Mouse (Mus musculus): ENCODE results near the gene Tial1. TPM values are rescaled to one million over a fixed set of nuclear protein-coding genes. Genes with fewer than 3 reads are reported as not detected.

Tial1 gene
- polyA plus RNA-seq, 1 experiment from 2014 or later, result 28.0 TPM

Small RNAs within 50 kb of the gene (microRNA-seq; reads per million reads assigned to microRNA genes)
- gene Gm24365, result not detected

Other genes with a start within 250 kb of the Tial1 start
- 15.4 and 16.7 TPM in 2 replicates for gene Armc5, start 224.4 kb downstream of the Tial1 start, polyA plus RNA-seq (2016; fragmentation: Nextera tagmentation; extraction: Ambion mirVana)
- 10.3 and 11.7 TPM in 2 replicates for gene 9130023H24Rik, start 223.7 kb downstream of the Tial1 start, polyA plus RNA-seq (2016; fragmentation: Nextera tagmentation; extraction: Ambion mirVana)
- 40.9 and 45.3 TPM in 2 replicates for gene Tgfb1i1, start 214.9 kb downstream of the Tial1 start, polyA plus RNA-seq (2016; fragmentation: Nextera tagmentation; extraction: Ambion mirVana)
- gene Slc5a2, start 196.1 kb downstream of the Tial1 start, polyA plus RNA-seq (2016; fragmentation: Nextera tagmentation; extraction: Ambion mirVana), result 0.28 and 0.50 TPM in 2 replicates
- gene BC017158, start 163.5 kb downstream of the Tial1 start, polyA plus RNA-seq (2016; fragmentation: Nextera tagmentation; extraction: Ambion mirVana), result 24.6 and 26.3 TPM in 2 replicates
- 6.0 and 6.4 TPM in 2 replicates for gene Rgs10, start 43.0 kb downstream of the Tial1 start, polyA plus RNA-seq (2016; fragmentation: Nextera tagmentation; extraction: Ambion mirVana)
- gene Bag3, start 61.9 kb upstream of the Tial1 start, polyA plus RNA-seq (2016; fragmentation: Nextera tagmentation; extraction: Ambion mirVana), result 6.4 and 7.2 TPM in 2 replicates
- 45.2 and 70.8 TPM in 2 replicates for gene Inpp5f, start 149.6 kb upstream of the Tial1 start, polyA plus RNA-seq (2016; fragmentation: Nextera tagmentation; extraction: Ambion mirVana)

All from midbrain, embryonic 10.5 days (tissue).